Mouse (Mus musculus) megakaryocyte, embryonic 14.5 days (primary cell): ENCODE results near the gene Mrpl49. TPM values are rescaled to one million over a fixed set of nuclear protein-coding genes. Genes with fewer than 3 reads are reported as not detected.

ENCODE experiments used
- H3K27me3 ChIP-seq: replicated peaks from 2 replicates; pipeline ENCODE3; 2012; ENCODE audit warnings: inconsistent platforms
- H3K36me3 ChIP-seq: replicated peaks from 2 replicates; pipeline ENCODE3; 2012; ENCODE audit warnings: low read length, inconsistent platforms, mixed read lengths
- H3K4me1 ChIP-seq: 2 replicates; pipeline ENCODE4 v1.6.1; 2012; ENCODE audit warnings: inconsistent platforms
- H3K4me3 ChIP-seq: replicated peaks from 2 replicates; pipeline ENCODE3; 2012; ENCODE audit warnings: moderate library complexity, mild to moderate bottlenecking, inconsistent platforms
- H3K9me3 ChIP-seq: 2 replicates; pipeline ENCODE4 v1.6.1; 2012; ENCODE audit warnings: inconsistent platforms
- FLI1 ChIP-seq: IDR thresholded peaks from 2 replicates; pipeline ENCODE4 v1.6.1; 2012; ENCODE audit warnings: low read length, inconsistent platforms, mixed read lengths
- GATA1 ChIP-seq: IDR thresholded peaks from 3 replicates; pipeline ENCODE4 v1.6.1; 2012; ENCODE audit warnings: mixed read lengths, low read length, inconsistent platforms, borderline replicate concordance
- polyA plus RNA-seq: library from polyadenylated mRNA; stranded (reverse); fragments of >175 nt; gene quantifications from 2 replicates; pipeline ENCODE4 v1.2.3, GENCODE M21; 2012; ENCODE audit warnings: low replicate concordance; ENCODE audit not compliant: insufficient read depth

Mrpl49 gene
- polyA plus RNA-seq, 1 experiment = 19.0 TPM

- H3K27me3 ChIP-seq = no peaks in the 10 kb centered on the region
- H3K9me3 ChIP-seq = no peaks in the 10 kb centered on the region
- no peak for TF ChIP-seq FLI1
- TF ChIP-seq GATA1 = no peak
- peak within 1 kb of the TSS; percentile 94 for H3K4me3 ChIP-seq
- peaks cover 50% of the 10 kb centered on the region for H3K4me1 ChIP-seq
- peaks cover 61% of the 10 kb centered on the region for H3K36me3 ChIP-seq
Observed at GRCm38 (mm10) chr19:6067724-6068415, 10.3 kb upstream of the Mrpl49 start, which contains the start of gene Tm7sf2. Gene Tm7sf2 (minus strand): TSS chr19:6068373.

GRCm38 (mm10) chr19:6067011-6067723 lies 9.6 kb upstream of the Mrpl49 start:
- H3K4me3 ChIP-seq = peak overlapping the region; percentile 94
- TF ChIP-seq GATA1 (no peak), FLI1 (no peak)
- peaks cover 57% of the 10 kb centered on the region for H3K4me1 ChIP-seq
- no peaks in the 10 kb centered on the region for H3K27me3 ChIP-seq
- H3K9me3 ChIP-seq = no peaks in the 10 kb centered on the region
- peaks cover 56% of the 10 kb centered on the region for H3K36me3 ChIP-seq

DNA sequence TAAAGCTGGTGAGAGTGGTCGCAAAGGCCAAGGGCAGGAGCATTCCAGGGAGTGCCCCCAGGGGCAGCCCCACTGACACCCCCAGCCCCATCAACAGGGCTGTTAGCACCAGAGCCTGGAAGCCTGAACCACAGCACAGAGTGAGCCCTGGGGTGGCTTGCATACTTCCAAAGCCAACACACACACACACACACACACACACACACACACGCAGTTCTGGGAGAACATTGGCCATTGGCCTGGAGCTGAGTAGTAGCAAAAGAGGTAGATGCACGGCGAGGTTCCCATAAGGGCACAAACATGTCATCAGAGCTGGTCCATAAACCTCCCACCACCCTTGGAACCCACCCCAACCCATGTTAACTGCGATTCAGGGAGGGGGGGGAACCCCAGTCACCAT lies 9.0 kb upstream of the Mrpl49 start:
- Histone ChIP-seq H3K4me1 (peaks cover 63% of the 10 kb centered on the region), H3K4me3 (peak overlapping the region; percentile 94), H3K27me3 (no peaks in the 10 kb centered on the region), H3K9me3 (no peaks in the 10 kb centered on the region), H3K36me3 (peaks cover 50% of the 10 kb centered on the region)
- TF ChIP-seq GATA1 (no peak), FLI1 (no peak)

DNA sequence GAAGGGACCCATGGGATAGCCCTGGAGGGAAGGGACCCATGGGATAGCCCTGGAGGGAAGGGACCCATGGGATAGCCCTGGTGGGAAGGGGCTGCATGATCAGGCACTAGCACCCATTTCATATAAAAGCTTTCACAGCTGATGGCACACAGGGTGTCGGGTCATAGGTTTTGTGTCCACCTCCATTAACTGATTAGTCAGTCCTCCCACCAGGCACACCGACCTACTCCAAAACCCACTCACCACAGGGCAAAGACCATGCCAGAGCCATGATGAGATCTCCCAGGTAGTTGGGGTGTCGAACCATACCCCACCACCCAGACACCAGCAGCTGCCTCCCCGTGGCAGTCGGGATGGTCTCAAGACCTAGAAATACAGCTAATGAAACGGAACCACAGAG lies 5.5 kb upstream of the Mrpl49 start:
- peak overlapping the region; percentile 69 for H3K4me3 ChIP-seq
- peaks cover 65% of the 10 kb centered on the region for H3K4me1 ChIP-seq
- H3K9me3 ChIP-seq = no peaks in the 10 kb centered on the region
- TF ChIP-seq GATA1 (no peak), FLI1 (no peak)
- H3K27me3 ChIP-seq = no peaks in the 10 kb centered on the region
- H3K36me3 ChIP-seq = peaks cover 25% of the 10 kb centered on the region

DNA sequence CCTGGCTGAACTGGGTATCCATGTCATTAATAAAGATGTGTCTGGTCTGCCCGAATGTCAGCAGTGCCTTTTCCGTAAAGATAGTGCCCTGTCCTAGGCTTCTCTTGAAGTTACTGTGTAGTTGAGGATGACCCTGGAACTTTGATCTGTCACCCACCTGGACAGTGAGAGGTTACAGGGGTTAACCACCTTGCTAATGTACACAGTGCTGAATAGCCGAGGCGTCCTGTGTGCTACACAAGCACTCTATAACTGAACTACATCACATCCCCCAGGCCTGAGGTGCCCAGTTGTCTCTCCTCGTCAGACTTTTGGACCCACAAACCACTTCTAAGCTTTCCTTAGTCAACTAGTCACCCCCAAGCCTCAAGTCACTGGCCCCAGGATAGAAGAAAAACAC lies 4.8 kb upstream of the Mrpl49 start:
- no peak for TF ChIP-seq GATA1
- TF ChIP-seq FLI1 = no peak
- Histone ChIP-seq H3K4me1 (peaks cover 59% of the 10 kb centered on the region), H3K4me3 (peak overlapping the region; percentile 97), H3K27me3 (no peaks in the 10 kb centered on the region), H3K36me3 (peaks cover 23% of the 10 kb centered on the region), H3K9me3 (no peaks in the 10 kb centered on the region)

DNA sequence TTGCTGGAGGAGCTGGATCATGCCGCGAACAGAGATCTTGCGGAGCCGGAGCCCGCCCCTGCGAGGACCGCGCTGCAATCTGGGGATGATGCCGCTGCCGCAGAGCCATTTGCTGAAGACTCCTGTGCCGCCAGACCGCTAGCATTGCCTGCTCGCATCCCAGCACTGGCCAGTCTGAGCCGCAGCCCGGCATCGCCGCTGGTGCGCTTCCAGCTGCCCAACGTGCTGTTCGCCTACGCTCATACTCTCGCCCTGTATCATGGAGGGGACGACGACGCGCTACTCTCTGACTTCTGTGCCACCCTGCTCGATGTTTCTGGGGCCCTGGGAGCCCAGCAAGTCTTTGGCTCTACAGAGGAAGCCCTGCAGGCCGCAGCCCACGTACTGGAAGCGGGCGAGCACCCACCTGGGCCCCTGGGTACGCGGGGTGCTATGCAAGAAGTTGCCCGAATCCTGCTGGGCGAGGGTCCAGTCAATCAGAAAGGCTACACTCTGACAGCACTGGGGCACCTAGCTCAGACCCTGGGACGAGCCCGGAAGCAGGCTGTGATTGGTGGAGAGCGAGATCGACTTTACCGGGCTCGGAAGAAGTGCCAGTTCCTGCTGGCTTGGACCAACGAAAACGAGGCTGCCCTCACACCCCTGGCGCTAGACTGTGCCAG lies 4.2 kb upstream of the Mrpl49 start:
- Histone ChIP-seq H3K9me3 (no peaks in the 10 kb centered on the region), H3K4me1 (peaks cover 59% of the 10 kb centered on the region), H3K27me3 (no peaks in the 10 kb centered on the region), H3K36me3 (peaks cover 23% of the 10 kb centered on the region), H3K4me3 (peak overlapping the region; percentile 97)
- TF ChIP-seq FLI1 (no peak), GATA1 (no peak)

- Histone ChIP-seq H3K4me3 (peak within 1 kb of the TSS; percentile 97), H3K9me3 (no peaks in the 10 kb centered on the region), H3K27me3 (no peaks in the 10 kb centered on the region), H3K36me3 (peaks cover 25% of the 10 kb centered on the region), H3K4me1 (peaks cover 59% of the 10 kb centered on the region)
- TF ChIP-seq GATA1 = peak; percentile 93
- peak; percentile 90; the same call in 1 of the 2 replicates for TF ChIP-seq FLI1
Observed at GRCm38 (mm10) chr19:6061021-6061533, 3.5 kb upstream of the Mrpl49 start, which contains the start of gene Znhit2. Gene Znhit2 (plus strand): TSS chr19:6061192.

DNA sequence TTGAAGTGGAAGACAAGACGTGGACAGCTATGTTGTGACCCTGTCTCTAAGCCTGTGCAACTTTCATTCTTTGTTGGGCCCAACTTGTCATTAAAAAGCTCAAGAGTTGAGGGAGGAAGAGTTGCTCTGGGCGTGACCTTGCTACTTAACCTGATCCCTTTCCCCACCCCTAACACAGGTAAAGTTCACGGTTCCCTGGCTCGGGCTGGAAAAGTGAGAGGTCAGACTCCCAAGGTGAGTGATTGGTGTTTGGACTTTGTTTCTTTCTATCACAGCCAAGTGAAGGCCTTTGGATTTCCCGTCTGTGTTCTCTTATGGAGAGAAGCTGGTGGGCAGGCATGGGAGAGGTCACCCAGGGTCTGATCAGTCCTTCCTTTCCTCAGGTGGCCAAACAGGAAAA lies 1.4 kb upstream of the Mrpl49 start:
- Histone ChIP-seq H3K4me1 (peaks cover 69% of the 10 kb centered on the region), H3K4me3 (peak overlapping the region; percentile 100), H3K9me3 (no peaks in the 10 kb centered on the region), H3K27me3 (no peaks in the 10 kb centered on the region), H3K36me3 (peaks cover 38% of the 10 kb centered on the region)
- TF ChIP-seq GATA1 = no peak
- TF ChIP-seq FLI1 = no peak

DNA sequence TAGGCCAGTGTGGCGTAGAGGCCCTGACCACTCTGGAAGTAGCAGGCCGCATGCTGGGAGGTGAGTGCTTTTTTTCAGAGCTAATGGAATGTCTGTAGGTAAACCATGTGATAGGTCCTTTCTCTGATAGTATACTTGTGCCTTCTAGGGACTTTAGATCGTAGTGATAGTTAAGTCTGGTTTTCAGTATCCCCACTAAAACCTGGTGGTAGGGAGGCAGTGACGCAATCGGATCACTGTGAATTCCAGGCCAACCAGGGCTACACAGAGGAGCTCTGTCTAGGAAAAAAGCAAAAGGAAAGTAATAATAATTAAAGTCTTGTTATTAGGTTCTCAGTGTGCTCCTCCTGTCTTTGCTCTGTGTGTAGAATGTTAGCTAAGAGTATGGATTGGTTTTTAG lies 928 bp upstream of the Mrpl49 start:
- peak overlapping the region; percentile 100 for H3K4me3 ChIP-seq
- peaks cover 38% of the 10 kb centered on the region for H3K36me3 ChIP-seq
- no peak for TF ChIP-seq GATA1
- TF ChIP-seq FLI1 = no peak
- H3K4me1 ChIP-seq = peaks cover 69% of the 10 kb centered on the region
- no peaks in the 10 kb centered on the region for H3K9me3 ChIP-seq
- no peaks in the 10 kb centered on the region for H3K27me3 ChIP-seq
